Mouse (Mus musculus) thymus, adult 2 months (tissue): ENCODE measurements around the gene Pfkl. TPM values are rescaled to one million over a fixed set of nuclear protein-coding genes. Genes with fewer than 3 reads are reported as not detected.
"Not testable (repeated sequence)": the region's sequence is repeated elsewhere in the genome, so short reads cannot be mapped to it uniquely, and the experiment has no call there.

Experiments used
- DNase-seq: peaks from one replicate; pipeline ENCODE4 v3.0.0; 2021
- H3K27ac ChIP-seq: fragments of 200-500 bp; 2 replicates; pipeline ENCODE4 v1.5.1; 2012; ENCODE audit warnings: low read length, control low read depth; ENCODE audit not compliant: control insufficient read depth, insufficient read depth
- H3K27me3 ChIP-seq: fragments of 200-500 bp; 2 replicates; pipeline ENCODE4 v1.6.1; 2012; ENCODE audit warnings: mild to moderate bottlenecking, low read length, moderate library complexity, mixed read lengths; ENCODE audit not compliant: control insufficient read depth, insufficient read depth
- H3K36me3 ChIP-seq: fragments of 200-500 bp; 2 replicates; pipeline ENCODE4 v1.6.1; 2012; ENCODE audit warnings: mild to moderate bottlenecking, low read length, moderate library complexity; ENCODE audit not compliant: control insufficient read depth, insufficient read depth
- H3K4me1 ChIP-seq: fragments of 200-500 bp; replicated peaks from 2 replicates; pipeline ENCODE4 v1.6.1; 2012; ENCODE audit warnings: low read length; ENCODE audit not compliant: control insufficient read depth, insufficient read depth
- H3K4me3 ChIP-seq: fragments of 200-500 bp; 2 replicates; pipeline ENCODE4 v1.5.1; 2012; ENCODE audit warnings: mild to moderate bottlenecking, low read length, control low read depth, moderate library complexity; ENCODE audit not compliant: control insufficient read depth, insufficient read depth
- CTCF ChIP-seq: fragments of 200-500 bp; IDR thresholded peaks from 2 replicates; pipeline ENCODE4 v1.5.1; 2012; ENCODE audit warnings: mild to moderate bottlenecking, control low read depth, low read length, moderate library complexity, borderline replicate concordance; ENCODE audit not compliant: control insufficient read depth, poor library complexity, insufficient read depth; ENCODE audit errors: extremely low read depth
- POLR2A ChIP-seq: fragments of 200-500 bp; IDR thresholded peaks from 2 replicates; pipeline ENCODE4 v1.6.1; 2012; ENCODE audit warnings: mild to moderate bottlenecking, low read length, control low read depth, moderate library complexity; ENCODE audit not compliant: control insufficient read depth, poor library complexity, insufficient read depth; ENCODE audit errors: extremely low read depth
- WGBS: fragments of 180-500 bp; shearing (Covaris S2); methylation state at CpG from one replicate; pipeline ENCODE4 v1.1.7; 2018; 5-methylcytosine and 5-hydroxymethylcytosine counted together
- polyA plus RNA-seq: library from polyadenylated mRNA; depleted of rRNA; stranded (reverse); fragments of >200 nt; gene quantifications from 2 replicates; pipeline ENCODE4 v1.2.3, GENCODE M21; 2012

The Pfkl gene
- polyA plus RNA-seq, 1 experiment = 81.2 TPM

DNA sequence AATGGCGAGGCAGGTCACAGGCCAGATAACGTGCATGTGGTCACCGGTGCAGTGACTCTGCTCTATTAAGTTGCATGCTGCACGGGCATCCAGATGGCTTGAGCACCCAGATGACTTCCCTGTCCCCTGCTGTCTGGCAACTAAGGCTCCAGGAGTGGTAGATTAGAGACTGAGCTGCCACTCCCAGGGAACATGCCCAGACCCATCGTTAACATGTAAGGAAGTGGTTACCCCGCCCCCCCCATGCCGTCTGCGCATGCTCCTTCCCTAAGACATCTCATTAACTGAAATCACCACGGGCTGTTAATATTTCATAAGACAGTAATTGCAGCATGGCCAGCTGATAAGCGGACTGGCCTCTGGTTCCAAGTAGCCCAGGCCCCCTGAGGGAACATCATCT lies 38.7 kb downstream of the Pfkl start:
- TF ChIP-seq CTCF = no peak
- TF ChIP-seq POLR2A = no peak
- H3K4me1 ChIP-seq = no peaks in the 10 kb centered on the region; the same call in none of the 2 replicates
- no peak overlapping the region for H3K27ac ChIP-seq
- no peak overlapping the region for H3K4me3 ChIP-seq
- H3K36me3 ChIP-seq = no peaks in the 10 kb centered on the region
- WGBS = 15% methylated on average over 10 of the region's 10 CpGs
- no peaks in the 10 kb centered on the region; the same call in 1 of the 2 replicates for H3K27me3 ChIP-seq
- DNase-seq = no peak

DNA sequence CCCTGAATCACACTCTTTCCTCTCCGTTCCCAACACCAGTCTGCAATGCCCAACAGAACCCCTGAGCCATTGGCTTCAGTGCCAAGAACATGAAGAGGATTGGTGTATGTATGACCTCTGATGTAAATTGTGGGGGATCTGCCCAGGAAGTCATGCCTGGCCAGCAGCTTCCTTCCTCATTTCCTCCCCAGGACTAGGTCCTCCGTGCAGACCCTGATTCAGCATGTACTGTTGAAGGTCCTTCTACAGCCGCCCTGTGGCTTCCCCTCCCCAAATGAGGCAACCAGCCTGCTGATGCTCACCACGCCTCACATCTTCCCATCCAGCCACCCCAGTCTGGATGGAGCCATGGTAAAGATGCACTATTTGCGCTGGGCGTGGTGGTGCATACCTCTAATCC lies 39.4 kb downstream of the Pfkl start, which contains the start of gene Trpm2:
Gene Trpm2, minus strand, starts transcription at position 83 of the 400 bp plus-strand sequence.
- Histone ChIP-seq H3K4me1 (no peaks in the 10 kb centered on the region; the same call in none of the 2 replicates), H3K27me3 (no peaks in the 10 kb centered on the region; the same call in 1 of the 2 replicates), H3K27ac (no peak within 1 kb of the TSS), H3K36me3 (no peaks in the 10 kb centered on the region), H3K4me3 (no peak within 1 kb of the TSS)
- no peak for DNase-seq
- no peak for TF ChIP-seq POLR2A
- no peak for TF ChIP-seq CTCF
- 28% methylated on average over 6 of the region's 6 CpGs for WGBS

DNA sequence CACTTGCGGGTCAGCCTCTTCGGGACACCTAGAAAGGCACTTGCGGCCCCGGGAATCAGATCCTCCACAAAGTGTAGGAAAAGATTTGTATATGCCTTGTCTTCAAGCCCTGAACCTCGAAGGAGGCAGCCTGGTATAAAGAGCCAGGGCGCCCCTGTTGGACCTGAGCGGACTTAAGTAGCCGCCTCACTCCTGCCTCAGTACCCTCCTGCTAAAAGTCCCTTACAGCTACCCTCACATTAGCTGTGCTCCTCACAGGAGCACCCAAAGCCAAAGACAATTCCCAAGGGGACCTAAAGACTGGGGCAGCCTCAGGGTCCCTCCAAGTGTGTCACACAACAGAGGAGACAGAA lies 39.9 kb downstream of the Pfkl start:
- no peak for DNase-seq
- TF ChIP-seq CTCF (no peak), POLR2A (no peak)
- Histone ChIP-seq H3K27ac (no peak overlapping the region), H3K4me3 (no peak overlapping the region), H3K27me3 (no peaks in the 10 kb centered on the region; the same call in 1 of the 2 replicates), H3K4me1 (no peaks in the 10 kb centered on the region; the same call in 1 of the 2 replicates), H3K36me3 (no peaks in the 10 kb centered on the region)
- 23% methylated on average over 8 of the region's 8 CpGs for whole genome bisulfite sequencing

DNA sequence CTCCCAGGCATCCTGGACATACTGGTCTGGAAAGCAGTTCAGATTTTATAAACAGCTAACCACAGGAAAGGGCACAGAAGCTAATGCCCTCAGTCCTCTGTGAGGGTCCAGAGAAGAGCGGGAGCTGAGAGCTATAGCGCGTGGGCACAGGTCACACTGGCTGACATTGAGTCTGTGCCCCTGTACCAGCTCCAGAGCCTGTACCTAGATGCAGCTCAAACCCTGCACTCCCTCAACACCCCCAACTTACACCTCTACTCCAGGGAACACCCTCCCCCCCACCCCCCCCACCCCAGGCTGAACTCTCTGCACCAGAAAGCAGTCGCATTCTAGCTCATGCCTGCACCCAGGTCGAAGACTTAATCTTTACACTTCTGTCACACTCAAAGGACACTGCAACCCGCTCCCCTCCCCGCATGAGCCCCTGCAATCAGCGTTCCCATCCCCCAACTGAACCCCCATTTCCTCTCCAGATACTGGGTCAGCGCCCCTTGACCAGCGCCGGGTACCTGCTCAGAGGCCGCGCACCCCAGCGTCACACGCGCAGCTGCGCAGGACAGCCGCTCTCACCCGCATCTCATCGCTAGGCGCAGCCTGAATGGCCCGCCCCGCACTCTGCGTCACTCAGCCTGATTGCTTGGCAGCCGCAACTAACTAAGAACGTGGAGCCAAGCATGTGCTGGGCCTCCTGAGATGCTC lies 40.5 kb downstream of the Pfkl start:
- no peak for TF ChIP-seq CTCF
- no peak for TF ChIP-seq POLR2A
- Histone ChIP-seq H3K4me3 (no peak overlapping the region), H3K27me3 (no peaks in the 10 kb centered on the region; the same call in 1 of the 2 replicates), H3K27ac (no peak overlapping the region), H3K36me3 (no peaks in the 10 kb centered on the region), H3K4me1 (no peaks in the 10 kb centered on the region; the same call in 1 of the 2 replicates)
- DNase-seq = no peak
- 17% methylated on average over 26 of the region's 26 CpGs for WGBS

DNA sequence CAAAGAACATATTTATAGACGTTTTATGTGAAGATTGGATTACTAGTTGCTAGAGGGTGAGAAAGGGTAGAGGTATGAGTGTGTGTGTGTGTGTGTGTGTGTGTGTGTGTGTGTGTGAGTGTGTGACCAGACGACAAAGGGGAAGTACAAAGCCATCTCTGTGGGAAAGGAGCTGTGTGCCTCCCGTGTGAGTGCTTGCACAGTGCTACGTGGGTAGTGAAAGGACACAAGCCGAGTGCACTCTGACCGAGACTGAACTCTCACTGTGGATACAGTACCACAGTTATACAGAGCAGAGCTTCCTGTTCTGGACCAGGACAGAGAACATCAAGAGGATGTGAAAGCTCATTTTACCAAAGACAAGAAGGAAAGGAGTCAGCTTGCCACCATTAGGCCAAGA lies 45.9 kb downstream of the Pfkl start:
- no peaks in the 10 kb centered on the region for H3K4me1 ChIP-seq
- TF ChIP-seq CTCF = no peak
- TF ChIP-seq POLR2A = no peak
- no peaks in the 10 kb centered on the region for H3K36me3 ChIP-seq
- H3K4me3 ChIP-seq = no peak overlapping the region
- no peaks in the 10 kb centered on the region for H3K27me3 ChIP-seq
- DNase-seq = no peak
- 23% methylated on average over 6 of the region's 6 CpGs for WGBS
- H3K27ac ChIP-seq = no peak overlapping the region

DNA sequence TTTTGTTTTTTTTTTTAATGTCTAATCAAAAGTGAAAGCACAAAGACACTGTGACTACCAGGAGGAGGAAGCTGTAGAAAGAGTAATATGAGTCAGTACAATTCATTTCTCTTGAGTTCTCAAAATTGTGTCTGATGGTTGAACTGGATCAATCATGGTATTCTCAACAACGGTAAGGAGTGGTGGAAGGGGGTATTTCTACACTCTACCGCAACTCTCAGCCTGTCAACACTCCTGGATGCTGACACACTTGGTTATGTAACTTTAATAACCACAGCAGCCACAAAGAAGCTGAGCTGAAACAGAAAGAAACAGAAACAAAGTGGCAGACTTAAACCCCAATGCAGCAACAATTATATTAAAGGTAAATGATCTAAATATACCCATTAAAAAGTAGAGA lies 47.2 kb downstream of the Pfkl start:
- no peak overlapping the region for H3K27ac ChIP-seq
- WGBS = 10% methylated on average over 2 of the region's 2 CpGs
- H3K36me3 ChIP-seq = no peaks in the 10 kb centered on the region
- no peaks in the 10 kb centered on the region for H3K27me3 ChIP-seq
- H3K4me1 ChIP-seq = no peaks in the 10 kb centered on the region
- H3K4me3 ChIP-seq = no peak overlapping the region
- TF ChIP-seq CTCF = no peak
- TF ChIP-seq POLR2A = no peak
- no peak for DNase-seq

DNA sequence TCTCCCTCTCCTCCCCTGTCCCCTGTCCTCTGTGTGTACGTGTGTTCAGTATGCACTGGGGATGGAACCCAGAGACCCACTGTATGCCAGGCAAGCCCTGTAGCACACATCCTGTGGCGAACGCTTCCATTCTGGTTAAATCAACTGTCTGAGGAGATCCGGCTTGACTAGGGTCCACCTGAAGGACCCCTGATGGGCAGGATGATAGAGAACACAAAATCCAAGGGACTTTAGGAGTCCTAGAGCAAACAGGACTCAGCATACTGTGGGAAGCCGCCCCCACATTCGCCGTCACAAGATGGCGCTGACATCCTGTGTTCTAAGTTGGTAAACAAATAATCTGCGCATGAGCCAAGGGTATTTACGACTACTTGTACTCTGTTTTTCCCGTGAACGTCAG lies 59.4 kb downstream of the Pfkl start:
- H3K4me1 ChIP-seq, H3K4me3 ChIP-seq, H3K36me3 ChIP-seq, DNase-seq, H3K27ac ChIP-seq, H3K27me3 ChIP-seq: not testable (repeated sequence)
- 95% methylated on average over 10 of the region's 12 CpGs for WGBS
